Mouse (Mus musculus) B cell, adult 2 months (primary cell): ENCODE data around the gene Gm20716.

Experiments
- DNase-seq, 2 experiments: peaks; one replicate each; pipeline ENCODE4 v3.0.0; 2022

The Gm20716 gene

DNA sequence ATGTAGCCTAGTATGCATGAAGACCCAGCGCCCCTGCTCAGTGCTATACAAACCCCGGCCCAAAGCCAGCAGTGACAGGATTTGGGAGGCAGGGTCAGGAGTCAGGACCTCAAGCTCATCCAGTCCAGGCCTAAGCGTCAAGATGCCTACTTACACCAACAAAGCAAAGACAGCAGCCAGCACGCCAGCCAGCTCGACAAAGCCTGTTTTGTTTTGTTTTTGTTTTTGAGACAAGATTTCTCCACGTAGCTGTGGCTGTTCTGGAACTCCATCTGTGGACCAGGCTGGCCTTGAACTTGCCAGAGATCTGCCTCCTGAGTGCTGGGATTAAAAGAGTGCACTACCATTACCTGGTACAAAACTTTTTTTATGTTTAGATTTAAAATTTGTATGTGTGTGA, 6.8 kb downstream of the Gm20716 start:
- DNase-seq, result no peak

DNA sequence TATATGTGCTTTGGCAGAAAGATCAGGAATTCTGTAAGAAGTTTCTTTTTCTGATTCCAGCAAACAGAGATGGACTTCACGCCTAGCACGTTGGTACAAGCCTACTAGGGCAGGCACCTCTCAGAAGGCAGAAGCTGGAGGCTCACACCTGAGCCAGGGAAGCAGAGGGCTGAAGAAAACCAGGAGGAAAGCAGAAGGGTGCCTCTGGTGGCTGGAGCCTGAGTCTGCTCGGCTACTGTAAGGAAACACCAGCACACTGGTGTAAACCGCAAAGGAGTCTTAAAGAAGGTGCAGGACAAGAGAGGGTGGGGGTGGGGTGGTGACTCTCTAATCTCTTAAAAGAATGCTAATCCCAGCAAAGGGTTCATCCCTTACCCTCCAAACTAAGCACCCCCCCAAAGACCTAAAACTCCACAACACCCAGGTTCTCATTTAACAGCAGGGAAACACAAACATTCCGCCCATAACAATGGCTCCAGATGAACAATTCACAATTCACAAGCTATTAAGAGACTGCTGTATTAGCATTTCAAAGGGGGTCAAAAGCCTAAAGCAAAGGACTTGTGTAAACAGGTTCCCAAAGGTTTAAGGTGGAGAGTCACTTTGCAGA, 16.3 kb downstream of the Gm20716 start:
- no peak for DNase-seq

DNA sequence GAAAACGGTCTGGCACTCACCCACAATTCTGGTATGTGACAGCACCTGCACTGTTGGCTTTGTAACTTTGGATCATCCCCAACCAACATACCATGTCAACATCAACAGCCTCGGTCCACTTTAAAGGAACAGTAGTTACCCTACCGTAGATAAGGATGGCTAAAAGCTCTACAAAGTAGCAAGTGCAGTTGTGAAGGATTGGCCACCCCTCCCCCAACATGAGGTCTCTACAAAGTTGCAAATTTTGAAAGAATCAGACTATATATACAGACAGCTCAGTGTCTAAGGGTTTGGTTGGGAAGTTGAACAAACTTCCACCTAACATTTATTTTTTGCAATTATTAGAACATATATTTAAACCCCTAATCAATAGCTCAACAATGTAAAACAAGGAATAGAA, 22.3 kb downstream of the Gm20716 start:
- no peak for DNase-seq

DNA sequence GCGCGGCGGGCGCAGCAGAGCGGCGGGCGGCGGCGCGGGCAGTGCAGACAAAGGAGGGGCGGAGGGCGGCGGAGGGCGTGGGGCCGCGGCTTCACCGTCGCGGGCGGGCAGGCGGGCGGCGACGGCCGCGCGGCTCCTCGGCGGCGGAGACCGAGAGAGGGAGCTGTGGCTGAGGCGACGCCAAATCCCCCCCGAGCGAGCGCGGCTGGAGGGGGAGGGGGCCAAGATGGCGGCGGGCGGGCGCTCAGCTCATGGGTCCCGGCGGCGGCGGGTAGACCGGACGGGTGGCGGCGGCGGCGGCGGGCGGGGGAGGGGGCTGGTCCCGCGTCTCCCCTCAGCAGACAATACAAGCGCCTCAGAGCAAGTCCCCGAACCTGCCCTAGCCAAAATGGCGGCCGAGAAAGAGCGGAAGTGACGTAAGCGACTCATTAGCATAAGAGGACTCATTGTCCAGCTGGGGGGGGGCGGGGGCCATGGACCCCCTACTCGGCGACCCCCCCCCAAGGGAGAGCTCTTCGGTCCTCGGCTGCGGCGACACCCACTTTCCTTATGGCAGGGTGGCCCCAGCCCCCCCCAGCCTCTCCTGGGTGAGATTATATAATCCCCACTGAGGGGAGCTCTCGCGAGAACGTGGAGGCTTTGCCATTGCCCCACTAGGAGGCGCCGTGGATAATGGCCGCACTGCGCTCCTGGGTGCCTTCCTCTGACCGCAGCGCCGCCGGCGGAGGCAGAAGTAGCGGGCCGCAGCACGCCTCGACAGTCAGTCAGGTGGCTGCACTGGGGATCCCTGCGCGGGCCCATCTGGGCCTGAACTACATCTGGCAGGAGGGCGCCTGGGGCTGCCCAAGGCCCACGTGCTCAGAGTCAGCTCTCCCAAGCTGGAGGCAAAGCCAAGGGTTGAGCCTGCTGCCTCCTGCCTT, 23.2 kb downstream of the Gm20716 start, which contains the start of gene Adnp:
Adnp (minus strand) TSS at position 388 of the 920 bp plus-strand sequence.
- DNase-seq, result peak; percentile 98

DNA sequence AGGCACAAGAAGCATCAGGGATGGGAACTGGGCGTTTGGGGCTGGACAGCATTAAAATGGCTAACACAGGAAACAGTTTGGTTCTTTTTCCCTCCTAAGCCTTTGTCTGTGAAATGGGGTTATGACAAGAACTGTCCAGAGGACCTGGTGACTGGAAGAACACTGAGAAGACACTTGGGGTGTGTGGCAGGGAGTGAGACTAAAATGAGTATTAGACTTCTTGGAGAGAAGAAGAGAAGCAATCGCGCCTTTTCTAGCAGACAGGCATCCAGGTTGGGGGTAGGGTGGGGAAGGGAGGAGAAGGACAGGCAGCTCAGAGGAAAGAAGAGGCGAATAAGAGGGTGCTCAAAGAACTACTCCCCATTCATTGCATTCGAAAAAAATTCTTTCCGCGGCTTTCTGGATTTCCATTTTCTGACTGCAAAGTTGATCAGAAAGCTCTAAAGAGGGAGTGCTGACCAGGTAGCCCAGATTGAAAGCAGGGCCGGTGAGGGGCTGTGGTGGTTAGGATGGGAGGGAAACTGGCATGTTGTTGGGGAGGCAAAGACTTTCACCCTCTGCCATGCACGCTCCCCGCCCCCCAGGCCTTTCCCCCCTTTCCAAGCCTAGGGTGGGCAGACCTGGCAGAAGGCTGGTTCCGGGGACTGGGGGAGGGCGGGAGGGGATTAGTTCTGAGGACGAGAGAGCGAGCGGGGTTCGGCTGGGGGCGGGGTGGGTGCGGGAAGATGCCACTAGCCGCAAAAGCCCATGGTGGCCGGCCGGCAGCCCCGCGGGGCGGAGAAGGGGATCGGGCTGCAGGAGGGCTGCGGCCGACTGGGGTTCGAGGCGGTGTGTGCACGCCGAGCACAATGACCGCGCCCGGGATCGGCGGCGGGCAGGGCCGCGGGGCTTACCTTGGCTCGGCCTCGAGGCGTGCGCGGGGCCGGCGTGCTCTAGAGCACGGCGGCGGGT, 24.2 kb downstream of the Gm20716 start:
- DNase-seq, result peak; percentile 29 to 45

DNA sequence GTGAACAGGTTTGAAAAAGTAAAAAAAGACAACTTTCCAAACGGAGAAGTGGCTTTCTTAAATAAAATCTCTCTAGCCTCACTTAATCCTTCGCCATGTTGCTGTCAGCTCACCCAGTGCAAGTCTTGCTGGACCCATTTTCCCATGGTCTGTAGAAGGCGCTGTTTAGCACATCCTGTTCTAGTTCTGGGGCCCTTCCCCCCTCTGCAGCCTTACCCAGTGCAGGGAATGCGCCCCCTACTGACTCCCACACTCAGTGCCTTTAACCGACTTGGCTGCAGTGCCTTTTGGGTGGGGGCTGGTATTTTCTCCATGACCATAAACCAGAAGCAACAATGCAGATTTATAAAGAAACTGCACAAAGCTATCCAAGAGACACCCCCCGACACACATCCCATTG, 24.9 kb downstream of the Gm20716 start:
- peak; percentile 94 to 96 for DNase-seq

DNA sequence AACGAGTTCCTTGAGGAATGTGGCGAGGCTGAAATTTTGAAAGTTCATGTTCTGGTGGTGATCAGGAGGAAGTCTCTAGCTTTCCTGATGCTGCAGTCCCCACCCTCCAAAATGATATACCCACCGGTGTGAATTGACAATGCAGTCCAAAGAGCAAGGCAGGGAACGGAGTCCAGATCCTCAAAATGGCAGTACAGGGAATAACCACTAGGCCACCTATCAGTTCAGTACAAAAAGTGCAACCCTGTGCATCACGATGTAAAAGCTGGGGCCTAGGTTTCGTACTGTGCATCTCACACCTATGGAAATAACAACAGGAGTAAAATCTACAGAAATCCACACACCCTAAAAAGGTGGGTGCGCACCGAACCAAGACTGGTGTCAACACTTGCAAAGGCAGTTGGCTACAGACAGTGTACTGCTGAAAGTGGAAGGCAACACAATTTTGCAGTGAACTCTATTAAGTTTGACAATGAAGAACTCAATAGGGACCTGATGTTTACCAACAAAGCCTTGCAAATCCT, 25.6 kb downstream of the Gm20716 start:
- DNase-seq, result no peak

DNA sequence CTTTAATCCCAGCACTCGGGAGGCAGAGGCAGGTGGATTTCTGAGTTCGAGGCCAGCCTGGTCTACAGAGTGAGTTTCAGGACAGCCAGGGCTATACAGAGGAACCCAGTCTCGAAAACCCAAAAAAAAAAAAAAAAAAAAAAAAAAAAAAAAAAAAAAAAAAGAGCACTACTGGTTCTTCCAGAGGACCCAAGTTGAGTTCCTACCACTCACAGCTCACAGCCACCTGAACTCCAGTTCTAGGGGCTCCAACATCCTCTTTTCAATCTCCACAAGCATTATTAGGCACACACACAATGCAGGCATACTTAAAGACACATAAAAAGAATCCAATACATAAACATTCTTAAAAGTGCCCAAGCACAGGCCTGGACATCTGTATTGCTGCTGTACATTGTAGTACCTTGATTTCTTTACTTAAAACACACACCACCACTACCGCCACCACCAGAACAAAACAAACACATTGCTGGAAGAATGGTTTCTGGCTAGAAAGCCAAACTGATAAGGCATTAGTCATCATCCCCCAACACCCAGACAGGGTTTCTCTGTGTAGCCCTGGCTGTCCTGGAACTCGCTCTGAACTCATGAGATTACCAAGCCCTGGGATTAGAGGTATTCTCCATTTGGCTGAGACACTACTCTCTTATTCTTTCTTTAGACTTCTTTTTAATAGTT, 30.0 kb downstream of the Gm20716 start:
- no peak for DNase-seq

DNA sequence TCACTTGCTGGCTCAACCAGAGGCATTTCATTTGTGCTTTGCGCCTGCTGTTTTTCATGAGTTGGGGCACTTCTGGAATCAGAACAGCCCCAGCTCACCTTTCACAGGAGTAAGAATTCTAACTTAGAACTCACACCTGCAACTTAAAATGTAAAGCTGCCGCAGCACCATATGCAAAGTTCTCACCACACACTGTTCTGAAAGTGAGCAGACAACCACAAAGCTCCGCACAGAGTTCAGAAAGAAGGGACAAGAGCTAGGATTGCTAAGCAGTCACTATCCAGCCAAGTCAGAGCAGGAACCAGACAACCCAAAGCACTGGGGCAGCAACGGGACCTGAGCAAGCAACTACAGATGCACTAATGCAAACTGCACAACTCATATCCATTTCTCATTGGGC, 30.7 kb downstream of the Gm20716 start:
- no peak for DNase-seq

DNA sequence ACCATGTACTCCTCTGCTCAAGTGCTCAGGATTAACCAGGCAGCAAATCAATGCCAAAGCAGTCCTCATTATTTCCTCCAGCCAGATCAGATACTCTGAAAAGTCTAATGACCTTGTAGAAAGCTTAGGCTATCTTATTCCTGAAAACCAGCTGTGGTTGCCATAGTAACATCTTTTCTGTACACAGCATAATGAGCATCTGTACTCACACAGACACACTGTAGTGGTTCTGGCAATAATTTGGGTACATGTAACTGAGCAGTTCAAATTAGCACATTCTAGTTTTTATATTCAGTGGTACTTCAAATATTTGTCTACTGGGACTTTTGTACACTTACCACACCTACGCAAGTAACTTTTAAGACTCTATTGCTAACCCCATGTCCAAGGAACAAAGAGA, 31.7 kb downstream of the Gm20716 start:
- no peak for DNase-seq

DNA sequence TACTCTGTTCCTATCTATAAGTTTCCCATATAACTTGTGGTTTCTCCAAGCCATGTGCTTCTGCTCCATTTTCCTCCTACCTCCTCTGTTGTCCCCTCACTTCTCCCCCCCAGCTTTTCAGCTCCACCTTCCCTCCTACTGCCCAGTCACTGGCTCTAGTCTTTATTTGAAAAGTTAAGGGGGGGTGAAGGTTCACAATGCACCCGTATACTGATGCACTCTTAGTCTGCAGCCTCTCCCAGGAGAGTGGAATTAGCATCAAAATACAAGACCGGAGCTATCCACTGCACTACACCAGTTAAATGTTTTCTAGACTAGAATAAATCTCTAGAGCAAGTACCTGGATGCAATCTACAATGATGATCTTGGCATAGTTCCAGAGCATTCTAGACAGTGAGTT, 34.4 kb downstream of the Gm20716 start:
- no peak for DNase-seq

DNA sequence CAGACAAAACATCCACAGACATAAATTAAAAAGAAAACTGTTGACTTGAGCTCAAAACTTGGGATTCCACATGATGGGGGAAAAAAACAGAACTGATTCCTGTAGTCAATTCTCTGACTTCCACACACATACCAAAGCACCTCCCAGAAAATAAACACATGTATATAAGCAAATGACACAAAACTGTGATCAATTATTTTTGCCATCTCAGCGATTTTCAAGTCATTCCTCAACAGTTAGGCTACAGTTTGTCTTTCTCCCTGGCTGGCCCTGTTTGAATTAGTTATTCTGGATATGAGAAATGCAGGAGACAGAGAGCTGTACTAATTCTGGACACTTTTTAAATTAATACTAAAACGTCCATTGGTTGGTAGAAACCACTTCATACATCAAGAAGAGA, 36.5 kb downstream of the Gm20716 start:
- no peak for DNase-seq

DNA sequence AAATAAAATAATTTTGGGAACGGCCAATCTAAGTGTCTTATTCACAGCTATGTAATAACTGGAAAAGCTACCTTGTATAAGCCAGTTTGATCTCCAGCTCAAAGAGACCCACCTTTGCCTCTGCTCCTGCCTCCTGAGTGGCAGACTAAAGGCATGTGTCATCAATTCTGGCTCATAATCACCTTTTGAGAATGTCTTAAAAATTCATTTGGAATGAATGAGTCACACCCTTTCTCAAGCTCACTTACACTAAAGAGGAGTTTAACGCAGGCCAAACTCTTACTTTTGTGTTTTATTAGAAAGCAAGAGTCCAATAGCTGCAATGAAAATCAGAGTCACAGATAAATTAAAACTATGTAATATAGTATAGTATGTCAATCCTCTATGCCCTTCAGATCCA, 38.3 kb downstream of the Gm20716 start:
- DNase-seq, result no peak

DNA sequence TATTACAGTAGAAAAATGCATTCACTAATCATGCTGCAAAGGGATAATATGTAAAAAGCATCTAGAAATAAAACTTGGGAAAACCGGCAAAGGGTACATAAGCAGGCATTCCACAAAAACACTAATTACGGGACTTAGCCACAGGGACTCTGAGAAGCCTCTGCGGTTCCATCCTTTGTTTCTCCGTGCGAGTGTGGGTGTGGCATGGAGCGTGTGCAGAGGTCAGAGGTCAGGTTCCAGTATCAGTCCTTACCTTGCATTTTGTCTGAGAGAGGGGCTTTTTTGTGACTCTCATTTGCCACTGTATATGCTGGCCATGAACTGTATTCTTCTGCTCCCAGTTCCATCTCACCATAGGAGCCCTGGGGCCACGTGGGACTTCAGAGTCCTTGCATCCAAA, 54.2 kb downstream of the Gm20716 start:
- no peak for DNase-seq

DNA sequence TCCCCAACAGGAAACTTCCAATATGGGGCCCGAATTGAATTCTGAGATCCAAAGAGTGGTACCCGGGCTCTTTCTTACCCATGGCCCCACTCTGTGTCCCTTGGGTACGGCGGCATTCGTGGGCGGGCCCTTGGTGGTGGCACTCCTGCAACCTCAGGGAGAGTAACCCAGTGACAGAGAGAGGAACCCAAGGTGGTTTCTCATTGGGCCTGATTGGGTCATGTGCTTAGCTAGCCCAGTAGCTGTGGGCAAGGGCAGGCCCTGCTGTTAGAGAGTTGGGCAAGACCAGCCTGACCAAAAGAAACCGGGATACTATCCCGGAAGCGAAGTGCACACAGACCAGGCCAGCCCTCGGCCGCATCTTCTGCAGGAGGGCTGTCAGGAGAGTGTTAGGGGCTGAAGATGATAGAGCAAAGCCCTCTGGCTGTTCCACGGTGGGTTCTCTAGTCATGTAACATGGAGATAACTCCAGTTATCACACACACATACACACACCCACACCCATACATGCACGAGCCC, 59.9 kb downstream of the Gm20716 start:
- peak; percentile 73 to 76 for DNase-seq

DNA sequence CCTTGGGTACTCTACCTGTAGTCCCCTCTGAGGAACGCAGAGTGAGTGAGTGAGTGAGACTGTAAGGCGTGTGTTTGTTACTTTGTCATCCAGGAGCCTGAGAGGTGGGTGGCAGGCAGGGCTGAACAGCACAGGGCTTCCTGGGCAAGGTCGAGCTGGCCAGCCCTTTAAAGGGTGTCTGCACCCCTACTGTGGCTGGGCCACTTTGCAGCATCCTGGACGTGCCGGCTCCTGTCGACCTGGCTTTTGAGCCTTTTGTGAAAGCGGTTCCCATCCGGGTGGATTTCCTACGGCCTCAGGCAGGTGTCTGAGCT, 60.4 kb downstream of the Gm20716 start:
- DNase-seq, result no peak

DNA sequence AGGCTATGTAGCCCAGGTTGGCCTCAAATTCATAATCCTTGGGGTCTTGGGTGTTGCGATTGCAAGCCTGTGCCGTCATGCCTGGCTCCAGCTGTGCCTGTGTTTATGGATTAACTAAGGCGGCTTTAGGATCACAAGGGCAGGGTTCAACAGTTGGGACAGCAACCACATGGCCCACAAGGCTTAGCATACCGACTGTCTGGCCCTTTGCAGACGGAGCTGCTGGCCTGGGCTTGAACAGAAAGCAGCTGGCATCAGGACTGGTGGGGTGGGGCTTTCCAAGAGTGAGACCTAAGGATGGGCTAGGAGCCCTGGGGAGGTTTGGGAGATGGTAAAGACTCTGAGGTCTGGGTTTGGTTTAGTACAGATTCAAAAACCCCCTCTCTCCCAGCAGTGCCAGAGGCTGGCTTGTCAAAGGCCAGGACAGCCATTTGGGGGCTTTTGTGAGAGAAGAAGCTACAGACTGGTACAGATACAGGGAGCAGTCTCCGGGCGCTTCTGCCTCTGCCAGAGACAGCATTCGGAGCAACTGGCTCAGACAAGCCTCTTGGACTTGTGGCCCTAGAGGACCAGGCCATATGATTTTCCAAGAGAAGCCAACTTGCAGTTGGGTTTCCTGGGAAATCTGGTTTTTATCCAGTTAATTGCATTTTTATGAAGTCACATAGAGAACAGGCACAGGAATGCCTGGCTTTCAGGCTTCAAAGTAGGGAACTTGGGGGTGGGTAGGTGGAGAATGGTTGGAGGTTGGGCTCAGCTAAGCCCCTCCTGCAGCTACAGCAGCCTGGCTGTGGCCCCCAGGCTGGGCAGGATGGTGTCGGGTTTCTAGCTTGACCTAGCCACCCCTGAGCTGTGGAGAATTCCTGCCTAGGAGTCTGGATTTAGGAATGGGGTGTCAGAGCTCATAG, 61.0 kb downstream of the Gm20716 start:
- no peak for DNase-seq

DNA sequence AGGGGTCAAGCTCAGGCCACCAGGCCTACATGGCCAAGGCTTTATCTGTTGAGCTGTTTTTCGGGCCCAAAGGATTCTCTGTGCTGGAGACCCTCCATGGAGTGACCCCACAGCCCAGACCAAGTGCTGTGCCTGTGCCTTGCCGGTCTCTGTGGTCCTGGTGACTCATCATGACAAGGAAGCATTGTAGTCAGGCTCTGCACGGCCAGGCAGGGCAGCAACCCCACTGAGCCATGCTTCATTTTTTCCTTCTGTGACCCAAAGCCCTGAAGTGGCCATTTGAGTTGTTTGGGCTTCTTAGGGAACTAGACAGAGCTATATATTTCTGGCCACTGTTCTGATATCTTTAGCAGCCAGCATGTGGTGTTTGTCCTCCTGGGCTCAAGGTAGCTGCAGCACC, 62.4 kb downstream of the Gm20716 start:
- no peak for DNase-seq

DNA sequence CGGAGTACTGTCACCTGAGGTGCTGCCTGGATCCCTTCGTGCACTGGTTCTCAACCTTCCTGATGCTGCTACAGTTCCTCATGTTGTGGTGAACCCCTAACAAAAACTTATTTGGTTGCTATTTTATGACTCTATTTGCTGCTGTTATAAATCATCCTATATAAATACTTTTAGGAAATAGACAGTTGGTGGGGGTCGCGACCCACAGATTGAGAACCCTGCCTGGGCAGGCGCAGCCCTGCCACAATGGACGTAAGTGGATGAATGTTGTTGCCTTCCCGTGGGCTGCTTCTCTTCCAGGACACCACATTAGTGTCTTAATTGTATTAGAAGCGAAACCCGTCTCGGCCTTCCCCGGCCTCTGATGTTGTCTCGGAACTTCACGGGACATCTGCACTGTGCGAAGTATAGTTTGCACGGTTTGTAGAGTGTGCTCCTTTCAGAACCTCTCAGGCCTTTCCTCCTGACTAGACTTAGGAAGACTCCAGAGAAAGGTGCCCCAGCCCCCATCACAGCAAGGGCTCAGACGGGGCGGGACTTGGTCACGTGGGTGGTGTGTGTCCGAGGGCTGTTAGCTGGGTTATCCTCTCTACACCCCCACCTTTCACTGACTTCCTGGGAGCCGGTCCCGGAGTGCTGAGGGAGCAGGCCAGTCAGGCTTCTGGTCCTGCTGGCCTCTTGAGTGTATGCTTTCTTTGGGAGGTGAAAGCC, 63.3 kb downstream of the Gm20716 start:
- DNase-seq, result no peak

DNA sequence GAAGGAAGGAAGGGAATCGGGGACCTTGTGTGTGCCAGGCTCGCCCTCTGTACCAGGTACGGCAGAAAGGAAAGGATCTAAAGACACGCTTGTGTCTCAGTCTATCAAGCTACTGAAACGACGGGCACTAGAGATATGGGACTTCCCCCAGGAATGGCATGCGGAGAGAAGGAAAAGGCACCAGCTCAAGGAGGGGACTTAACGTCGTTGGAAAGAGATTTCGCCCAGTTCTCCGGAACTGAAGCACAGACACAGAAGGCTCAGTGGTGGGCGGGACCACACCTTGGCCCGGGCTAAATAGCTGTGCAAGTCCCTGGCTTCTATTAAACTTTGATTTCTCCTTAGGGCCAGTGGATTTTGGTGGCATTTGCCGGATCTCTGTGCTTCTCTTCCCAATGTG, 68.2 kb downstream of the Gm20716 start:
- peak in 1 of 2 experiments; percentile 9 for DNase-seq
